9 mouse cellular contexts compared by ENCODE assay signal in genomic region chr19:29271147-29271578, GRCm38 (mm10). TPM values are rescaled to one million over a fixed set of nuclear protein-coding genes. Genes with fewer than 3 reads are reported as not detected.
DNase-seq lines count a peak whose midpoint lies in the region; ATAC-seq and TF ChIP-seq lines count a peak whose summit lies in the region.
"Had no signal": no experiment of that assay in that cellular context is flagged by ENCODE, and none has a peak within 500 bp of the region (broad histone marks: within the 10 kb centered on the region; RNA-seq: fewer than 3 reads in every experiment).

No protein-coding gene starts in this region.

- no peaks in the 10 kb centered on the region for H3K9me3 ChIP-seq in heart, embryonic 12.5 days (replicated peaks)
- no peaks in the 10 kb centered on the region for H3K9me3 ChIP-seq in hindbrain, embryonic 14.5 days (ENCODE audit: control insufficient read depth, low read length)
- H3K9me3 ChIP-seq: hindbrain, embryonic 15.5 days had no signal

- peak overlapping the region; percentile 50 for H3K4me2 ChIP-seq in heart, embryonic 12.5 days
- H3K4me2 ChIP-seq in hindbrain, embryonic 14.5 days (replicated peaks), result no peak overlapping the region
- H3K4me2 ChIP-seq: hindbrain, embryonic 15.5 days had no signal

- H3K9ac ChIP-seq in heart, embryonic 12.5 days, result 0 out of 2 replicates have a peak overlapping the region, but pooled peaks have one; percentile 34
- H3K9ac ChIP-seq in hindbrain, embryonic 14.5 days, result no peak overlapping the region
- H3K9ac ChIP-seq: hindbrain, embryonic 15.5 days had no signal

- H3K27me3 ChIP-seq in heart, embryonic 12.5 days (replicated peaks), result no peaks in the 10 kb centered on the region
- no peaks in the 10 kb centered on the region for H3K27me3 ChIP-seq in hindbrain, embryonic 14.5 days (ENCODE audit: control insufficient read depth, insufficient read depth, low read length)
- H3K27me3 ChIP-seq: hindbrain, embryonic 15.5 days had no signal

- no peak for ATAC-seq in heart, embryonic 12.5 days (ENCODE audit: insufficient number of reproducible peaks, low FRiP score)
- no peak for ATAC-seq in hindbrain, embryonic 14.5 days (ENCODE audit: low FRiP score)

- peak overlapping the region; percentile 85 for H3K27ac ChIP-seq in gastrocnemius, adult 2 months
- peak overlapping the region; percentile 1; the same call in 1 of the 2 replicates for H3K27ac ChIP-seq in heart, embryonic 12.5 days (ENCODE audit: poor library complexity, severe bottlenecking)
- no peak overlapping the region for H3K27ac ChIP-seq in hindbrain, embryonic 14.5 days
- H3K27ac ChIP-seq: hindbrain, embryonic 15.5 days had no signal

- peak overlapping the region; percentile 36 for H3K4me3 ChIP-seq in gastrocnemius, adult 2 months
- H3K4me3 ChIP-seq in heart, embryonic 12.5 days, result peak overlapping the region; percentile 23; the same call in 1 of the 2 replicates
- H3K4me3 ChIP-seq in hindbrain, embryonic 14.5 days (replicated peaks; ENCODE audit: low read length), result no peak overlapping the region
- H3K4me3 ChIP-seq: hindbrain, embryonic 15.5 days had no signal

- DNase-seq in gastrocnemius, adult 2 months, result peak; percentile 52
- no peak for DNase-seq in gastrocnemius, postnatal 14 days
- peak; percentile 59 for DNase-seq in urinary bladder, postnatal 14 days (ENCODE audit: low spot score)
- no peak for DNase-seq in urinary bladder, adult 2 months (ENCODE audit: low spot score)
- DNase-seq in naive thymus-derived CD4-positive, alpha-beta T cell, adult 2 months (ENCODE audit: low read depth), result peak; percentile 44
- no peak for DNase-seq in yolk sac, embryonic 10.5 days (ENCODE audit: low spot score)
- no peak for DNase-seq in hindbrain, embryonic 14.5 days (ENCODE audit: low spot score)

- WGBS in heart, embryonic 12.5 days, result 36% methylated on average over 12 of the region's 12 CpGs
- WGBS in hindbrain, embryonic 14.5 days, result 83% methylated on average over 12 of the region's 12 CpGs

- intact Hi-C loops in gastrocnemius, adult 2 months (cut with DNase I), result loop anchor here (5.0 kb wide), 1 partner anchor 204 kb away; no protein-coding TSS in a partner anchor
- intact Hi-C loops in gastrocnemius, postnatal 14 days (cut with DNase I; ENCODE audit: low total_unique reads), result no loop called here

- TF ChIP-seq CTCF in gastrocnemius, adult 2 months (IDR thresholded peaks at IDR 0.05), result no peak

- H3K4me1 ChIP-seq in heart, embryonic 12.5 days (replicated peaks), result peaks cover 12% of the 10 kb centered on the region
- 0 out of 2 replicates have a peak, but pooled peaks cover 5% of the 10 kb centered on the region for H3K4me1 ChIP-seq in hindbrain, embryonic 14.5 days (replicated peaks; ENCODE audit: control insufficient read depth, insufficient read depth, low read length)

- H3K36me3 ChIP-seq in heart, embryonic 12.5 days, result peaks cover 5% of the 10 kb centered on the region; the same call in 1 of the 2 replicates
- peaks cover 33% of the 10 kb centered on the region for H3K36me3 ChIP-seq in hindbrain, embryonic 14.5 days (replicated peaks; ENCODE audit: control insufficient read depth, insufficient read depth)

RNA-seq across cellular contexts. Expression of gene Jak2, which starts 19.5 kb away (rescaled TPM):
- 10 to 100 TPM; 19.9 to 34.9 TPM for total RNA-seq in gastrocnemius, adult 2 months (2021)
- 10 to 100 TPM; 16.2 to 17.0 TPM for total RNA-seq in gastrocnemius, postnatal 14 days (2021)
- 35.5 and 35.8 TPM in 2 replicates for polyA plus RNA-seq in urinary bladder, adult 2 months (2012; rRNA removed)
- 11.0 TPM in 2 replicates for polyA plus RNA-seq in heart, embryonic 12.5 days (2016; fragmentation: Nextera tagmentation; extraction: Ambion mirVana)
- 20.3 and 23.5 TPM in 2 replicates for polyA plus RNA-seq in hindbrain, embryonic 14.5 days (2014; fragmentation: Nextera tagmentation; extraction: Ambion mirVana)

RNA-seq across cellular contexts. Expression of gene Insl6, which starts 54.0 kb away (rescaled TPM):
- total RNA-seq in gastrocnemius, adult 2 months (2021), result not detected
- total RNA-seq in gastrocnemius, postnatal 14 days (2021), result under 1 TPM in 1 of 2 experiments, not detected in 1; 0.33 TPM
- 8.4 and 10.0 TPM in 2 replicates for polyA plus RNA-seq in urinary bladder, adult 2 months (2012; rRNA removed)
- polyA plus RNA-seq in heart, embryonic 12.5 days (2016; fragmentation: Nextera tagmentation; extraction: Ambion mirVana), result 4.2 and 4.3 TPM in 2 replicates
- 1.7 and 1.8 TPM in 2 replicates for polyA plus RNA-seq in hindbrain, embryonic 14.5 days (2014; fragmentation: Nextera tagmentation; extraction: Ambion mirVana)

Comparison
In these comparisons a context has a peak if more than half of its experiments do, and no peak if none do; other contexts are left out.
1. DNase-seq: peak in gastrocnemius, adult 2 months (single experiment), urinary bladder, postnatal 14 days (single experiment) and naive thymus-derived CD4-positive, alpha-beta T cell, adult 2 months (single experiment); none in gastrocnemius, postnatal 14 days (single experiment), urinary bladder, adult 2 months (single experiment), yolk sac, embryonic 10.5 days (single experiment) and hindbrain, embryonic 14.5 days (single experiment).